Mouse (Mus musculus): ENCODE results near the gene Tmem132c. TPM values are rescaled to one million over a fixed set of nuclear protein-coding genes. Genes with fewer than 3 reads are reported as not detected.

Gene Tmem132c
- polyA plus RNA-seq, 1 experiment from 2014 or later = 21.1 TPM

DNA sequence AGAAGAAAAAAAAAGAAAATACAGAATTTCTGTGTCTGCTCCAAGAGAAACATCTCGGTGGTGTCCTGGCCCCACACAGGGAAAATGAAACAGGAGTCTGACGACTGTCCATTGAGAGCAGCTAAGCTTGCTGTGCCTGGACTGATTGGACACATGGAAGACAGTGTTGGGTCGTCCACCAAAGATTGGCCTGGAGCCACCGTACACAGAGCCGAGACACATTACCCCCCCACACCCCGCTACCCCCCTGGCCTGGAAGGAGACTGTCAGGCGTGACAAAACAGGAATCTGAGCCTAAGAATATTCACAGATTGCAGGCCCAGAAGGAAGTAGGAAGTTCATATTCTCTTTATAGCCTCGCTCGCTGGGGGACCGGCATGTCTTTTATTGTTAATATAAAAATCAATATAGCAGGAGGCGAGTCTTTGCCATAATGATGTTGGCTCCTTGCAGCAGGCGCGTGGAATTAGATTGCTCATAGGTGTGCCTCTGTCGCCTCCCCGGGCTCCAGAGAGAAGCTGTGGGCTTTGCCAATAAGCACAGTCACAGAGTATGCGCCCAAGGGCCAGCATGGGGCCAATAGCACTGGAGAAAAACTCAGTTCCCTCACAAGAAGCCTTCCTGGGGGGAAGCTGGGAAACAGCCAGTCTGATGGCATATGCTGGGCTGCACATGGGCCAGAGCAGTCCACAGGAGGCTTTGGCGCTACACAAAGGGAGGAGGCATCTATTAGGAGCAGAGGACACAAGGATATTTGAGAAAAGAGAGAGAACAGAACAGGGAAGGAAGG is 49.0 kb downstream of the Tmem132c start:
- WGBS = 53% methylated on average over 17 of the region's 17 CpGs
- Histone ChIP-seq H3K9ac (ENCODE audit: low read depth, low read length) (0 out of 2 replicates have a peak overlapping the region, but pooled peaks have one; percentile 25), H3K27ac (ENCODE audit: low read depth, low read length) (peak overlapping the region; percentile 67), H3K4me3 (ENCODE audit: low read depth, low read length) (no peak overlapping the region), H3K9me3 (ENCODE audit: control insufficient read depth, low read length) (no peaks in the 10 kb centered on the region), H3K36me3 (ENCODE audit: control insufficient read depth, insufficient read depth, low read length) (no peaks in the 10 kb centered on the region), H3K4me1 (replicated peaks; ENCODE audit: control insufficient read depth, insufficient read depth, low read length) (peaks cover 2% of the 10 kb centered on the region; the same call in 1 of the 2 replicates), H3K27me3 (ENCODE audit: control insufficient read depth, insufficient read depth, low read length) (no peaks in the 10 kb centered on the region), H3K4me2 (replicated peaks; ENCODE audit: low read depth, low read length) (0 out of 2 replicates have a peak overlapping the region, but pooled peaks have one; percentile 13)
- DNase-seq (ENCODE audit: low spot score) (peak; percentile 35), ATAC-seq (ENCODE audit: low FRiP score) (peak; percentile 73)

- ATAC-seq (ENCODE audit: low FRiP score) (no peak), DNase-seq (ENCODE audit: low spot score) (no peak)
- peaks cover 2% of the 10 kb centered on the region; the same call in 1 of the 2 replicates for H3K4me1 ChIP-seq (replicated peaks; ENCODE audit: control insufficient read depth, insufficient read depth, low read length)
- H3K4me2 ChIP-seq (replicated peaks; ENCODE audit: low read depth, low read length) = no peak overlapping the region
- no peaks in the 10 kb centered on the region for H3K27me3 ChIP-seq (ENCODE audit: control insufficient read depth, insufficient read depth, low read length)
- no peak overlapping the region for H3K9ac ChIP-seq (ENCODE audit: low read depth, low read length)
- no peaks in the 10 kb centered on the region for H3K36me3 ChIP-seq (ENCODE audit: control insufficient read depth, insufficient read depth, low read length)
- no peaks in the 10 kb centered on the region for H3K9me3 ChIP-seq (ENCODE audit: control insufficient read depth, low read length)
- 78% methylated on average over 7 of the region's 7 CpGs for WGBS
- no peak overlapping the region for H3K4me3 ChIP-seq (ENCODE audit: low read depth, low read length)
- no peak overlapping the region for H3K27ac ChIP-seq (ENCODE audit: low read depth, low read length)
Observed at GRCm38 (mm10) chr5:127291581-127291980, 50.0 kb downstream of the Tmem132c start.

- Histone ChIP-seq H3K27me3 (ENCODE audit: control insufficient read depth, insufficient read depth, low read length) (no peaks in the 10 kb centered on the region), H3K9ac (ENCODE audit: low read depth, low read length) (no peak overlapping the region), H3K4me2 (replicated peaks; ENCODE audit: low read depth, low read length) (no peak overlapping the region), H3K4me1 (replicated peaks; ENCODE audit: control insufficient read depth, insufficient read depth, low read length) (peaks cover 6% of the 10 kb centered on the region), H3K27ac (ENCODE audit: low read depth, low read length) (no peak overlapping the region), H3K36me3 (ENCODE audit: control insufficient read depth, insufficient read depth, low read length) (no peaks in the 10 kb centered on the region), H3K9me3 (ENCODE audit: control insufficient read depth, low read length) (no peaks in the 10 kb centered on the region), H3K4me3 (ENCODE audit: low read depth, low read length) (no peak overlapping the region)
- 95% methylated on average over 3 of the region's 3 CpGs for whole genome bisulfite sequencing
- ATAC-seq (ENCODE audit: low FRiP score) (no peak), DNase-seq (ENCODE audit: low spot score) (no peak)
Observed at GRCm38 (mm10) chr5:127293698-127294097, 52.1 kb downstream of the Tmem132c start.

GRCm38 (mm10) chr5:127297461-127297860 is 55.9 kb downstream of the Tmem132c start:
- ATAC-seq (ENCODE audit: low FRiP score) = no peak
- no peak for DNase-seq (ENCODE audit: low spot score)
- Histone ChIP-seq H3K9me3 (ENCODE audit: control insufficient read depth, low read length) (no peaks in the 10 kb centered on the region), H3K4me2 (replicated peaks; ENCODE audit: low read depth, low read length) (no peak overlapping the region), H3K27ac (ENCODE audit: low read depth, low read length) (no peak overlapping the region), H3K4me3 (ENCODE audit: low read depth, low read length) (no peak overlapping the region), H3K27me3 (ENCODE audit: control insufficient read depth, insufficient read depth, low read length) (no peaks in the 10 kb centered on the region), H3K36me3 (ENCODE audit: control insufficient read depth, insufficient read depth, low read length) (no peaks in the 10 kb centered on the region), H3K4me1 (replicated peaks; ENCODE audit: control insufficient read depth, insufficient read depth, low read length) (peaks cover 4% of the 10 kb centered on the region), H3K9ac (ENCODE audit: low read depth, low read length) (no peak overlapping the region)
- 18% methylated on average over 5 of the region's 5 CpGs for WGBS

- 15% methylated on average over 2 of the region's 2 CpGs for WGBS
- no peak for ATAC-seq (ENCODE audit: low FRiP score)
- Histone ChIP-seq H3K36me3 (ENCODE audit: control insufficient read depth, insufficient read depth, low read length) (no peaks in the 10 kb centered on the region), H3K27me3 (ENCODE audit: control insufficient read depth, insufficient read depth, low read length) (no peaks in the 10 kb centered on the region), H3K9ac (ENCODE audit: low read depth, low read length) (no peak overlapping the region), H3K27ac (ENCODE audit: low read depth, low read length) (peak overlapping the region; percentile 17; the same call in 1 of the 2 replicates), H3K4me2 (replicated peaks; ENCODE audit: low read depth, low read length) (no peak overlapping the region), H3K4me3 (ENCODE audit: low read depth, low read length) (no peak overlapping the region), H3K4me1 (replicated peaks; ENCODE audit: control insufficient read depth, insufficient read depth, low read length) (peaks cover 4% of the 10 kb centered on the region), H3K9me3 (ENCODE audit: control insufficient read depth, low read length) (no peaks in the 10 kb centered on the region)
- no peak for DNase-seq (ENCODE audit: low spot score)
Observed at GRCm38 (mm10) chr5:127298060-127298459, 56.5 kb downstream of the Tmem132c start.

GRCm38 (mm10) chr5:127299010-127299409 is 57.4 kb downstream of the Tmem132c start:
- DNase-seq (ENCODE audit: low spot score) = no peak
- Histone ChIP-seq H3K4me1 (replicated peaks; ENCODE audit: control insufficient read depth, insufficient read depth, low read length) (peaks cover 4% of the 10 kb centered on the region), H3K9ac (ENCODE audit: low read depth, low read length) (no peak overlapping the region)

DNA sequence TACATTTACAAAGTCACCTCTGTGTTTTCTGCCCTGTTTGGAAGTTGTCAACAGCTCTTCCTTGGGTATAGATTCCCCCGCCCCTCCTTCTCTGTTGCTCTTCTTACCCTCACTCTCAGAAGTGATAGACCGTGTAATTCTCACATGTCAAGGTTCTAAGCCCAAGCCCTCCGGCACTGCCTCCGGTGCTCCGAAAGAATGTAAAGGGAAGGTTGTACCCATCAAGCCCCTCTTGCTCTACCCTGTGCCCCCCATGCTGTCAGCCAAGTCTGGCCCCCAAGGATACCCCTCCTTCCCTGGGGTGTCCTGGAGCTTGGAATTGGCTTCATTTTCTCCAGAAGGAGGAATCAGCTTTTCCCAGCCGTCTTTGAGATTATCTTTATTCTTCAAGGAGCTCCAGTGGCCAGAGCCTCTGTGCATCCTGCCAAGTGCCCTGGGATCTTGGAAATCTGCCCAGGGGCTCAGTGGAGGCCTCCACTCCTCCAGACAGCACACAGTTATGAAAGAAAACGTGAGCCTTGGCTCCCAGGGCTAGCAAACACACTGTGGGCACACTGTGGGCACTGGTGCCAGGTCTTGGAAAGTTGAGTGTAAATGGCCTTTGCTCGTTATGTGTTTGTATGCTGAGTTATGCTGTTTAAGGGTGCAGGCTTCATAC is 59.1 kb downstream of the Tmem132c start:
- Histone ChIP-seq H3K27ac (ENCODE audit: low read depth, low read length) (no peak overlapping the region), H3K36me3 (ENCODE audit: control insufficient read depth, insufficient read depth, low read length) (no peaks in the 10 kb centered on the region), H3K9me3 (ENCODE audit: control insufficient read depth, low read length) (no peaks in the 10 kb centered on the region), H3K4me3 (ENCODE audit: low read depth, low read length) (no peak overlapping the region), H3K9ac (ENCODE audit: low read depth, low read length) (no peak overlapping the region), H3K4me2 (replicated peaks; ENCODE audit: low read depth, low read length) (no peak overlapping the region), H3K27me3 (ENCODE audit: control insufficient read depth, insufficient read depth, low read length) (no peaks in the 10 kb centered on the region), H3K4me1 (replicated peaks; ENCODE audit: control insufficient read depth, insufficient read depth, low read length) (peaks cover 4% of the 10 kb centered on the region)
- ATAC-seq (ENCODE audit: low FRiP score) = no peak
- WGBS = 49% methylated on average over 8 of the region's 8 CpGs
- DNase-seq (ENCODE audit: low spot score) = no peak

More at GRCm38 (mm10) chr5:127299010-127299409, 57.4 kb downstream of the Tmem132c start:
- no peaks in the 10 kb centered on the region for H3K9me3 ChIP-seq (ENCODE audit: control insufficient read depth, low read length)
- H3K27me3 ChIP-seq (ENCODE audit: control insufficient read depth, insufficient read depth, low read length) = no peaks in the 10 kb centered on the region
- WGBS = 7% methylated on average over 1 of the region's 1 CpGs
- H3K4me3 ChIP-seq (ENCODE audit: low read depth, low read length) = no peak overlapping the region
- no peak overlapping the region for H3K4me2 ChIP-seq (replicated peaks; ENCODE audit: low read depth, low read length)
- ATAC-seq (ENCODE audit: low FRiP score) = no peak
- no peak overlapping the region for H3K27ac ChIP-seq (ENCODE audit: low read depth, low read length)
- no peaks in the 10 kb centered on the region for H3K36me3 ChIP-seq (ENCODE audit: control insufficient read depth, insufficient read depth, low read length)

DNA sequence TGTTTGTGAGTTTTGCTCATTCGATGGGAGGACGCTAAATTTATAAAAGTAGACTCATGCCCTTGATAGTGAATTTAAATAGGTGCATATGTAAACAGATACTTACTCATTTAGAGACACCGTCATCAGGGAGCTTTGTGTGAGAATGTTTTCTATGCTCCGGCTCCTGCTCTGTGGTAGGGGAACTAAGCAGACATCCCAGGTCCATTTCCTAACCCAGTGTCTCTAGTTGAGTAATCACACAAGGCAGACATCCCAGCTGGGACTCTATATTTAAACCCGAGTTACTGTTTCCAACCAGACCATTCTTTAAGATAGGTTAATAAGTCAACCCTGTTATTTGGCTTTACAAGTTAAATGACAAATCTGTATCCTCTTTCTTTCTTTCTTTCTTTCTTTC is 63.7 kb downstream of the Tmem132c start:
- Histone ChIP-seq H3K36me3 (ENCODE audit: control insufficient read depth, insufficient read depth, low read length) (no peaks in the 10 kb centered on the region), H3K9me3 (ENCODE audit: control insufficient read depth, low read length) (no peaks in the 10 kb centered on the region), H3K9ac (ENCODE audit: low read depth, low read length) (no peak overlapping the region), H3K4me3 (ENCODE audit: low read depth, low read length) (no peak overlapping the region), H3K27me3 (ENCODE audit: control insufficient read depth, insufficient read depth, low read length) (no peaks in the 10 kb centered on the region), H3K27ac (ENCODE audit: low read depth, low read length) (no peak overlapping the region), H3K4me1 (replicated peaks; ENCODE audit: control insufficient read depth, insufficient read depth, low read length) (no peaks in the 10 kb centered on the region), H3K4me2 (replicated peaks; ENCODE audit: low read depth, low read length) (no peak overlapping the region)
- WGBS = 49% methylated on average over 5 of the region's 5 CpGs
- ATAC-seq (ENCODE audit: low FRiP score) (no peak), DNase-seq (ENCODE audit: low spot score) (no peak)

Measured in hindbrain, embryonic 11.5 days (tissue).